Mouse (Mus musculus): ENCODE results near the gene Apela. TPM values are rescaled to one million over a fixed set of nuclear protein-coding genes. Genes with fewer than 3 reads are reported as not detected.
"Not testable (repeated sequence)": the region's sequence is repeated elsewhere in the genome, so short reads cannot be mapped to it uniquely, and the experiment has no call there.

Gene Apela
- total RNA-seq, 2 experiments from 2014 or later = not detected

- DNase-seq = no peak
Observed at GRCm38 (mm10) chr8:65022485-65022884, 14.7 kb downstream of the Apela start.

GRCm38 (mm10) chr8:65018423-65018822 is 18.7 kb downstream of the Apela start, which contains the start of the genes Trim61 and Trim60:
Gene Trim61 (minus strand): TSS chr8:65018523.
Gene Trim60 (minus strand): TSS chr8:65018584.
- no peak for DNase-seq

DNA sequence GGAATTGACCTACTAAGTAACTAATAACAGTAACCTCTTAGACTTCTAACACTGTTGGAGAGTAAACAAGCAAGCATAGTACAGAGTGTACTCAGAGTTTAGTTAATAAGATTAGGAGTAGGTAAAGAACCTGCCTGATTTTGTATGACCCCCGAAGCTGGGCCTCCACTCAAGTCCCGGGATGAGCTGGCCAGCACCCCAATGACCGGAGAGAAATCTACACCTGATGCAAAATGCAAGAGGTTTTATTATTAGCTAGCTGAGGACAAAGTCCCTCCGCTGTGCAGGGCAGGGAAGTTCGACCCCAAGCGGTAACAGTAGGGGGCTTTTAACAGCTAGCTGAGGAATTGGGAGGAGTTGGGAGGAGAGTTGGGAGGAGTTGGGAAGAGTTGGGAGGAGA is 29.5 kb downstream of the Apela start:
- DNase-seq = not testable (repeated sequence)

GRCm38 (mm10) chr8:64998806-64999365 is 38.2 kb downstream of the Apela start:
- no peak for DNase-seq

DNA sequence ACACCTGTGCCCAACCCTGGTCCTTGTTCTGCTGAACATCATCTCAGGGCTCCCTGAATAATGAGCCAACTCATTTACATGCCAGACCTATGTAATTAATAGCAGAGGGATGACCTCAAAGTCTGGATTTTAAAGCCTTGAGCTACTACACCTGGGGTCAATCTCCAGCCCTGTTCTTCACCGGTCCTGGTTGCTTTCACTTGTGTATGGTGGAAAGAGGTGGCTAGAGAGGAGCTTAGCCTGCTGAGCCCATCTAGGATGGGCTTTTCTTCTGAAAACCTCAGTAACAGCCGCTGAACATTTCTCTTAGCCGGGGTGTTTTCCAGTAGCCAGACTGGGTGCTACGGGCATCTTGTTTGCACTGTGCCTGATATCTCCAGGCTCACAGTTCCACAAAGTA is 49.4 kb downstream of the Apela start, which contains the start of gene Trim75:
Trim75 (minus strand) TSS at position 101 of the 400 bp plus-strand sequence.
- no peak for DNase-seq

- no peak for DNase-seq
Observed at GRCm38 (mm10) chr8:64983150-64983897, 53.8 kb downstream of the Apela start.

Other genes with a start within 250 kb of the Apela start
- 1 to 10 TPM; 5.3 to 6.6 TPM for gene Klhl2, start 187.3 kb downstream of the Apela start, total RNA-seq (2021)
- 10 to 100 TPM; 13.4 to 14.4 TPM for gene Tmem192, start 90.2 kb downstream of the Apela start, total RNA-seq (2021)
- not detected for gene Trim75, start 49.5 kb downstream of the Apela start, total RNA-seq (2021)
- gene Trim61, start 18.8 kb downstream of the Apela start, total RNA-seq (2021) = not detected
- gene Trim60, start 18.8 kb downstream of the Apela start, total RNA-seq (2021) = not detected
- not detected for gene Gm10663, start 37.7 kb upstream of the Apela start, total RNA-seq (2021)
- gene BC030870, start 92.2 kb upstream of the Apela start, total RNA-seq (2021) = not detected